Mouse (Mus musculus): ENCODE results near the gene DXBay18.
"Not testable (repeated sequence)": the region's sequence is repeated elsewhere in the genome, so short reads cannot be mapped to it uniquely, and the experiment has no call there.

DNA sequence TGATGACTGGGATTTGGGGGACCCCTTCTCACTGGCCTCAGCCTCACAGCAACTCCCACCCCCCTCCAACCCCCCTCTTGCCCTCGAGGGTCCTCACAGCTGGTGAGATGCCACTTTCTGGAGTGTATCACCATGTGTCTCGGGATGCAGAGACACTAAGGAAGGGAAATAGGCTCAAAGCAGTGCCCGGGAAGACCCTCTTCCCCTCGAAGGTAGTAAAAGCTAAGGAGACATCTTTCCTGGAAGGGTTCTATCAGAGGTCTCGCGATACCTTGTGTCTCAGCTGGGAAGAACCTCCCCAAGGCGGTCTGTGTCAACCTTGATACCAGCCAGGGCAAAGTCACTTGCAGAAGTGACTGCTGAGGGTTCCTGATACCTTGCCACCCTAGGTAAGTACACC, 32.5 kb downstream of the DXBay18 start, which contains the start of gene Gm14685:
- TF ChIP-seq CTCF (IDR thresholded peaks at IDR 0.05; ENCODE audit: borderline replicate concordance, insufficient read depth, low read length); POLR2A (IDR thresholded peaks at IDR 0.05; ENCODE audit: low read depth, low read length): not testable (repeated sequence)

Measured in embryonic fibroblast, embryonic 13.5 days (primary cell).